In genomic region chr10:93177471-93177870, GRCm38 (mm10) we compare ENCODE assay signal across 16 mouse cellular contexts. TPM values are rescaled to one million over a fixed set of nuclear protein-coding genes. Genes with fewer than 3 reads are reported as not detected.
DNase-seq lines count a peak whose midpoint lies in the region; ATAC-seq and TF ChIP-seq lines count a peak whose summit lies in the region.
"Had no signal": no experiment of that assay in that cellular context is flagged by ENCODE, and none has a peak within 500 bp of the region (broad histone marks: within the 10 kb centered on the region; RNA-seq: fewer than 3 reads in every experiment).

No protein-coding gene starts in this region.

- ATAC-seq in heart, embryonic 15.5 days (replicated peaks; ENCODE audit: insufficient number of reproducible peaks, insufficient read depth, low FRiP score, low read depth): no peak
- no peak for ATAC-seq in lung, embryonic 15.5 days (ENCODE audit: borderline replicate concordance, extremely low read depth, low FRiP score, low TSS enrichment)
- ATAC-seq in limb, embryonic 14.5 days (ENCODE audit: low FRiP score, low read depth): no peak
- ATAC-seq: midbrain, embryonic 16.5 days had no signal

- TF ChIP-seq CTCF in cerebellum, adult 2 months (IDR thresholded peaks at IDR 0.05; ENCODE audit: borderline replicate concordance, insufficient read depth, low read depth, low read length): no peak

- TF ChIP-seq POLR2A in cerebellum, adult 2 months (IDR thresholded peaks at IDR 0.05; ENCODE audit: borderline replicate concordance, insufficient read depth, low read length): no peak
- no peak for TF ChIP-seq POLR2A in limb, embryonic 14.5 days (IDR thresholded peaks at IDR 0.05; ENCODE audit: borderline replicate concordance, extremely low read depth, insufficient read depth, insufficient read length)

- no peak for DNase-seq in cerebellum, adult 2 months
- DNase-seq in cerebellum, postnatal 36 days: no peak
- no peak for DNase-seq in heart, postnatal 14 days
- no peak for DNase-seq in lung, postnatal 4 days
- DNase-seq in limb, embryonic 14.5 days (ENCODE audit: low spot score): peak; percentile 18
- no peak for DNase-seq in frontal cortex, adult 2 months (ENCODE audit: extremely low spot score in 1 of 2, low spot score in 1 of 2)
- DNase-seq: adrenal gland, adult 2 months; cerebellum, adult 11 months; gastrocnemius, postnatal 36 days; lung, adult 18-20 months; right cerebral cortex, adult 18-20 months; spleen, adult 18-20 months had no signal

- peak overlapping the region; percentile 39; the same call in 1 of the 2 replicates for H3K27ac ChIP-seq in cerebellum, adult 2 months (ENCODE audit: insufficient read depth, low read length)
- H3K27ac ChIP-seq in heart, embryonic 15.5 days: peak overlapping the region; percentile 85
- peak overlapping the region; percentile 21; the same call in 1 of the 2 replicates for H3K27ac ChIP-seq in lung, embryonic 15.5 days
- H3K27ac ChIP-seq in limb, embryonic 14.5 days (replicated peaks; ENCODE audit: low read depth, low read length): no peak overlapping the region
- H3K27ac ChIP-seq: embryonic facial prominence, embryonic 12.5 days had no signal

- H3K36me3 ChIP-seq in heart, embryonic 15.5 days: no peaks in the 10 kb centered on the region
- no peaks in the 10 kb centered on the region for H3K36me3 ChIP-seq in lung, embryonic 15.5 days
- 0 out of 2 replicates have a peak, but pooled peaks cover 5% of the 10 kb centered on the region for H3K36me3 ChIP-seq in limb, embryonic 14.5 days (ENCODE audit: control insufficient read depth, insufficient read depth, low read length)

- intact Hi-C loops in heart, postnatal 14 days (cut with DNase I): no loop called here

- 51% methylated on average over 5 of the region's 5 CpGs for WGBS in cerebellum, adult 2 months
- 30% methylated on average over 5 of the region's 5 CpGs for WGBS in heart, embryonic 15.5 days
- WGBS in lung, embryonic 15.5 days: 55% methylated on average over 5 of the region's 5 CpGs
- 30% methylated on average over 5 of the region's 5 CpGs for WGBS in limb, embryonic 14.5 days

- peaks cover 7% of the 10 kb centered on the region for H3K4me1 ChIP-seq in cerebellum, adult 2 months (ENCODE audit: control insufficient read depth, insufficient read depth, low read length)
- peaks cover 32% of the 10 kb centered on the region for H3K4me1 ChIP-seq in heart, embryonic 15.5 days (replicated peaks)
- peaks cover 11% of the 10 kb centered on the region; the same call in 1 of the 2 replicates for H3K4me1 ChIP-seq in lung, embryonic 15.5 days
- H3K4me1 ChIP-seq in limb, embryonic 14.5 days (ENCODE audit: control insufficient read depth, insufficient read depth, low read length): peaks cover 12% of the 10 kb centered on the region; the same call in 1 of the 2 replicates

- H3K4me3 ChIP-seq in cerebellum, adult 2 months (replicated peaks; ENCODE audit: insufficient read depth, low read depth, low read length): no peak overlapping the region
- no peak overlapping the region for H3K4me3 ChIP-seq in heart, embryonic 15.5 days
- H3K4me3 ChIP-seq in lung, embryonic 15.5 days: no peak overlapping the region
- H3K4me3 ChIP-seq in limb, embryonic 14.5 days (replicated peaks; ENCODE audit: low read length): no peak overlapping the region
- H3K4me3 ChIP-seq: embryonic facial prominence, embryonic 12.5 days had no signal

- H3K27me3 ChIP-seq in cerebellum, adult 2 months (ENCODE audit: control insufficient read depth, insufficient read depth, low read length): no peaks in the 10 kb centered on the region
- no peaks in the 10 kb centered on the region for H3K27me3 ChIP-seq in heart, embryonic 15.5 days
- H3K27me3 ChIP-seq in lung, embryonic 15.5 days: no peaks in the 10 kb centered on the region
- no peaks in the 10 kb centered on the region for H3K27me3 ChIP-seq in limb, embryonic 14.5 days (ENCODE audit: control insufficient read depth, insufficient read depth, low read length)
- H3K27me3 ChIP-seq: embryonic facial prominence, embryonic 12.5 days had no signal

- H3K4me2 ChIP-seq in heart, embryonic 15.5 days: peak overlapping the region; percentile 45
- H3K4me2 ChIP-seq in lung, embryonic 15.5 days: no peak overlapping the region
- no peak overlapping the region for H3K4me2 ChIP-seq in limb, embryonic 14.5 days (replicated peaks; ENCODE audit: low read depth, low read length, severe bottlenecking)
- H3K4me2 ChIP-seq: embryonic facial prominence, embryonic 12.5 days had no signal

- H3K9ac ChIP-seq in heart, embryonic 15.5 days: no peak overlapping the region
- H3K9ac ChIP-seq in lung, embryonic 15.5 days: no peak overlapping the region
- no peak overlapping the region for H3K9ac ChIP-seq in limb, embryonic 14.5 days (ENCODE audit: low read depth, low read length, severe bottlenecking)
- H3K9ac ChIP-seq: embryonic facial prominence, embryonic 12.5 days had no signal

- no peaks in the 10 kb centered on the region for H3K9me3 ChIP-seq in heart, embryonic 15.5 days (replicated peaks)
- no peaks in the 10 kb centered on the region for H3K9me3 ChIP-seq in lung, embryonic 15.5 days
- no peaks in the 10 kb centered on the region for H3K9me3 ChIP-seq in limb, embryonic 14.5 days (ENCODE audit: control insufficient read depth, low read length)
- H3K9me3 ChIP-seq: embryonic facial prominence, embryonic 12.5 days had no signal

RNA-seq across cellular contexts. Expression of gene Cdk17, which starts 16.8 kb away (rescaled TPM):
- 63.1 and 79.1 TPM in 2 replicates for polyA plus RNA-seq in cerebellum, adult 2 months (2012; rRNA removed)
- polyA plus RNA-seq in heart, embryonic 15.5 days (2015; fragmentation: Nextera tagmentation; extraction: Ambion mirVana): 16.7 and 17.3 TPM in 2 replicates
- total RNA-seq in heart, postnatal 14 days (2021): 10 to 100 TPM; 28.0 to 28.3 TPM
- polyA plus RNA-seq in lung, embryonic 15.5 days (2015; fragmentation: Nextera tagmentation; extraction: Ambion mirVana): 18.2 and 18.8 TPM in 2 replicates
- polyA plus RNA-seq in limb, embryonic 14.5 days (2012; rRNA removed): 25.9 and 28.0 TPM in 2 replicates
- 23.6 and 24.7 TPM in 2 replicates for polyA plus RNA-seq in limb, embryonic 14.5 days (2014; fragmentation: Nextera tagmentation; extraction: Ambion mirVana)
- 139 and 147 TPM in 2 replicates for polyA plus RNA-seq in frontal cortex, adult 2 months (2012; rRNA removed)
